Mouse (Mus musculus) left cerebral cortex, postnatal 10 days (tissue): ENCODE data around the gene Enpep. TPM values are rescaled to one million over a fixed set of nuclear protein-coding genes. Genes with fewer than 3 reads are reported as not detected.

Source experiments
- DNase-seq, 2 experiments: peaks; one replicate each; pipeline ENCODE4 v3.0.0; 2021 to 2022; ENCODE audit warnings: low spot score in 2 of 2, mixed read lengths in 1 of 2; ENCODE audit errors: extremely low spot score in 1 of 2
- intact Hi-C: fragments of 180-260 bp; cut with DNase I; formaldehyde crosslinking; loops from one replicate; pipeline ENCODE4 v1.15.1; 2025
- total RNA-seq, 2 experiments: library from RNA; stranded (reverse); gene quantifications; 2 replicates each; pipeline ENCODE4 v1.2.3; 2021

Gene Enpep
- total RNA-seq, result 1 to 10 TPM; 1.3 to 2.3 TPM

- DNase-seq, result peak in 1 of 2 experiments; percentile 32
- intact Hi-C loops, result no loop called here
These were observed at the start of gene Enpep for GRCm38 (mm10) chr3:129332586-129332985. TSS of gene Enpep (minus strand) at chr3:129332720.

GRCm38 (mm10) chr3:129379109-129379508 is 46.6 kb upstream of the Enpep start:
- DNase-seq, result no peak
- intact Hi-C loops, result no loop called here

- DNase-seq, result no peak
- intact Hi-C loops, result no loop called here
These were observed 42.6 kb upstream of the Enpep start for GRCm38 (mm10) chr3:129375087-129375486.

- intact Hi-C loops, result no loop called here
- no peak for DNase-seq
These were observed 40.6 kb upstream of the Enpep start for GRCm38 (mm10) chr3:129373108-129373507.

GRCm38 (mm10) chr3:129369491-129369890 is 37.0 kb upstream of the Enpep start:
- no peak for DNase-seq
- intact Hi-C loops, result no loop called here

- DNase-seq, result no peak
- intact Hi-C loops, result no loop called here
These were observed 33.4 kb upstream of the Enpep start for GRCm38 (mm10) chr3:129365919-129366318.

GRCm38 (mm10) chr3:129364818-129365390 is 32.4 kb upstream of the Enpep start:
- intact Hi-C loops, result no loop called here
- DNase-seq, result no peak

GRCm38 (mm10) chr3:129363426-129363825 is 30.9 kb upstream of the Enpep start:
- intact Hi-C loops, result no loop called here

GRCm38 (mm10) chr3:129358115-129358514 is 25.6 kb upstream of the Enpep start:
- intact Hi-C loops, result no loop called here
- DNase-seq, result no peak

More at GRCm38 (mm10) chr3:129363426-129363825, 30.9 kb upstream of the Enpep start:
- DNase-seq, result no peak

- DNase-seq, result no peak
- intact Hi-C loops, result no loop called here
These were observed 21.4 kb upstream of the Enpep start for GRCm38 (mm10) chr3:129353901-129354300.

GRCm38 (mm10) chr3:129351320-129351877 is 18.9 kb upstream of the Enpep start:
- DNase-seq, result no peak
- intact Hi-C loops, result no loop called here

GRCm38 (mm10) chr3:129347277-129347676 is 14.8 kb upstream of the Enpep start:
- DNase-seq, result no peak
- intact Hi-C loops, result no loop called here

- intact Hi-C loops, result no loop called here
- DNase-seq, result no peak
These were observed 10.2 kb upstream of the Enpep start for GRCm38 (mm10) chr3:129342767-129343166.

GRCm38 (mm10) chr3:129341066-129341465 is 8.5 kb upstream of the Enpep start:
- DNase-seq, result no peak
- intact Hi-C loops, result no loop called here

GRCm38 (mm10) chr3:129338296-129339091 is 6.0 kb upstream of the Enpep start:
- intact Hi-C loops, result no loop called here
- peak in 1 of 2 experiments; percentile 60 for DNase-seq

- intact Hi-C loops, result no loop called here
- no peak for DNase-seq
These were observed 378 bp downstream of the Enpep start for GRCm38 (mm10) chr3:129332142-129332541.

GRCm38 (mm10) chr3:129331427-129331826 is 1.1 kb downstream of the Enpep start:
- no peak for DNase-seq
- intact Hi-C loops, result no loop called here

GRCm38 (mm10) chr3:129328056-129328455 is 4.5 kb downstream of the Enpep start:
- no peak for DNase-seq
- intact Hi-C loops, result no loop called here

- intact Hi-C loops, result no loop called here
These were observed 10.9 kb downstream of the Enpep start for GRCm38 (mm10) chr3:129321585-129321984.

More at GRCm38 (mm10) chr3:129321585-129321984, 10.9 kb downstream of the Enpep start:
- DNase-seq, result no peak
